Mouse (Mus musculus) gastrocnemius, adult 8-10 months (tissue): Measurements from ENCODE around the gene Tbx5. TPM values are rescaled to one million over a fixed set of nuclear protein-coding genes. Genes with fewer than 3 reads are reported as not detected.

Experiments
- DNase-seq, 2 experiments: peaks; one replicate each; pipeline ENCODE4 v3.0.0; 2022; ENCODE audit warnings: low spot score in 2 of 2
- total RNA-seq, 4 experiments: library from RNA; stranded (reverse); gene quantifications; 2 replicates each; pipeline ENCODE4 v1.2.4; 2022

Tbx5 gene
- under 1 TPM in 1 of 4 experiments, not detected in 3; 0.05 TPM for total RNA-seq

- no peak for DNase-seq
These were observed at the start of gene Tbx5 for GRCm38 (mm10) chr5:119832479-119832796. Gene Tbx5 (plus strand): TSS chr5:119832668.

- no peak for DNase-seq
These were observed 46.5 kb upstream of the Tbx5 start for GRCm38 (mm10) chr5:119785959-119786358.

GRCm38 (mm10) chr5:119791664-119792063 lies 40.8 kb upstream of the Tbx5 start:
- no peak for DNase-seq

GRCm38 (mm10) chr5:119793972-119794371 lies 38.5 kb upstream of the Tbx5 start:
- DNase-seq = no peak

GRCm38 (mm10) chr5:119795376-119795775 lies 37.1 kb upstream of the Tbx5 start:
- DNase-seq = no peak

- no peak for DNase-seq
These were observed 36.7 kb upstream of the Tbx5 start for GRCm38 (mm10) chr5:119795777-119796176.

GRCm38 (mm10) chr5:119796443-119797160 lies 35.9 kb upstream of the Tbx5 start:
- no peak for DNase-seq

GRCm38 (mm10) chr5:119797580-119798150 lies 34.8 kb upstream of the Tbx5 start:
- no peak for DNase-seq

GRCm38 (mm10) chr5:119798261-119798660 lies 34.2 kb upstream of the Tbx5 start:
- DNase-seq = no peak

- no peak for DNase-seq
These were observed 33.6 kb upstream of the Tbx5 start for GRCm38 (mm10) chr5:119798713-119799418.

GRCm38 (mm10) chr5:119799419-119800242 lies 32.8 kb upstream of the Tbx5 start:
- no peak for DNase-seq

- DNase-seq = no peak
These were observed 32.2 kb upstream of the Tbx5 start for GRCm38 (mm10) chr5:119800243-119800665.

GRCm38 (mm10) chr5:119802617-119803410 lies 29.7 kb upstream of the Tbx5 start:
- no peak for DNase-seq

GRCm38 (mm10) chr5:119803411-119804251 lies 28.8 kb upstream of the Tbx5 start:
- DNase-seq = no peak

- DNase-seq = no peak
These were observed 28.0 kb upstream of the Tbx5 start for GRCm38 (mm10) chr5:119804301-119805039.

GRCm38 (mm10) chr5:119805636-119806035 lies 26.8 kb upstream of the Tbx5 start:
- DNase-seq = no peak

- no peak for DNase-seq
These were observed 26.0 kb upstream of the Tbx5 start for GRCm38 (mm10) chr5:119806467-119806866.

- DNase-seq = no peak
These were observed 24.8 kb upstream of the Tbx5 start for GRCm38 (mm10) chr5:119807481-119808183.

GRCm38 (mm10) chr5:119808713-119809112 lies 23.8 kb upstream of the Tbx5 start:
- DNase-seq = no peak
